Mouse (Mus musculus) lung, postnatal 14 days (tissue): ENCODE data around the gene Ncor2.

ENCODE experiments used
- DNase-seq: peaks from one replicate; pipeline ENCODE4 v3.0.0; 2021

Gene Ncor2

GRCm38 (mm10) chr5:125143114-125143872 is 35.7 kb downstream of the Ncor2 start:
- DNase-seq: no peak

GRCm38 (mm10) chr5:125141916-125142315 is 37.1 kb downstream of the Ncor2 start:
- no peak for DNase-seq

DNA sequence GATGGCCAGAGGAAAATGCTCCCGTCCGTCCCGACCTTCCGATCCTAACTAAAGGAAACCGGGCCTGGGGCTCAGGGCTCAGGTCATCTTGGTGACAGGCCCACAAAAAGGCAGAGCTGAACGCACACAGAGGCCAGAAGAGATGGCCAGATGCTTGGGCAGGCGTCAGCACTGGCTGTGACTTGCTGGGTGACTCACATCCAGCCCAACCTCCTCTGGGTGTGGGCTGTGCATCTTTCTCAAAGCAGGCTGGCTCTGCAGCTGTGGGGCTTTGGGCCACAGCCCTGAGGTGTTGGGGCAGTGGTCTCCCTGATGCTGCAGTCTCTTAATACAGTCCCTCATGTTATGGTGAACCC is 37.5 kb downstream of the Ncor2 start:
- DNase-seq: no peak

DNA sequence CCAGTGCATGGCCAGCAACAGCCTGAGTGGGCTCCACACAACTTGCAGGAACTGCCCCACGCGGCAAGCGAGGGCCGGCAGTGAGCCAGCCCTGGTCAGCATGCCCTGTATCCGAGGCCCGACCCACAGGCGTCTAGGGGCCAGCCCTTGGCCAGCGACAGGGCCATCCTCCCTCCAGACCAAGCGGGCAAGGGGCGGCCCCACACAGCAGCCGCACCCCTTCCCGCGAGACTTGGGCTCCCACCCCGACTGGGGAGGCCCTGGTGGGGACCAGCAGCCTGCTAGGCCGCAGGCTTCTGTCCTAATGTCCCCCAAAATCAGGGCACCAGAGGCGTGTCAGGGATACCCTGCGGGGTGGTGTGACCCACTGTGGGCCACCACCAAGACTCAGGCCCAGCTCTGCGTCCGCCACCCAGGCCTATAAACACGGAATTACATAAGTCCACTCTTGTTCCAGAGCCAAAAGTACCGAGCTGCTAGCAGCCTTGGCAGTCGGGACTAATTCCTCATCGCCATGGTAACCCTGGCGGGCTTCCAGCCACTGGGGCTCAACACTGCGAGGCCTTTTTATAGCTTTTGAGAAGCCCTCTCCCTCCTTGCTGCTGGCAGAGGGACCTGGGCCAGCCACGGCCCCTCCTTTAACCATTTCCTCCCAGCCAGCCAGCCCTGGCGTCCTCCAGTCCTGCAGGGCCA is 38.0 kb downstream of the Ncor2 start:
- peak; percentile 100 for DNase-seq

GRCm38 (mm10) chr5:125140151-125140699 is 38.8 kb downstream of the Ncor2 start:
- DNase-seq: peak; percentile 90

DNA sequence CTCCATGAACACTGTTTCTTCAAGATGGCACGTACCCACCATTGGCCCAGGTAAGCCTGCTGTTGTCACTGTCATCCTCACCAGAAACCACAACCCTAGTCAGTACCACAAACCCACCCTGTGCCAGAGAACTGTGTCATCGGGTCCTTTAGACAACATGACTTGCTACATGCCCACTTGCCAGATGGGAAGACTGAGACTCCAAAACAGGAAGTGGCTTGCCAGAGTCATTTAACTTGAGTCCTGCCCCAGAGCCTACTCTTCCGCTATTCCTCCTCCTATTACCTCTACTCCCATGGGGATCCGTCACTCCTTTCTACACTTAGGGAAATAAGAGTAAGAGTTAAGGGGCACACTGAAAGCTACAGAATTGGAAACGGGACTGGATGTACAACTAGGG is 39.4 kb downstream of the Ncor2 start:
- no peak for DNase-seq

- DNase-seq: no peak
Measured at GRCm38 (mm10) chr5:125138841-125139430, 40.1 kb downstream of the Ncor2 start.

- no peak for DNase-seq
Measured at GRCm38 (mm10) chr5:125137672-125138285, 41.2 kb downstream of the Ncor2 start.

DNA sequence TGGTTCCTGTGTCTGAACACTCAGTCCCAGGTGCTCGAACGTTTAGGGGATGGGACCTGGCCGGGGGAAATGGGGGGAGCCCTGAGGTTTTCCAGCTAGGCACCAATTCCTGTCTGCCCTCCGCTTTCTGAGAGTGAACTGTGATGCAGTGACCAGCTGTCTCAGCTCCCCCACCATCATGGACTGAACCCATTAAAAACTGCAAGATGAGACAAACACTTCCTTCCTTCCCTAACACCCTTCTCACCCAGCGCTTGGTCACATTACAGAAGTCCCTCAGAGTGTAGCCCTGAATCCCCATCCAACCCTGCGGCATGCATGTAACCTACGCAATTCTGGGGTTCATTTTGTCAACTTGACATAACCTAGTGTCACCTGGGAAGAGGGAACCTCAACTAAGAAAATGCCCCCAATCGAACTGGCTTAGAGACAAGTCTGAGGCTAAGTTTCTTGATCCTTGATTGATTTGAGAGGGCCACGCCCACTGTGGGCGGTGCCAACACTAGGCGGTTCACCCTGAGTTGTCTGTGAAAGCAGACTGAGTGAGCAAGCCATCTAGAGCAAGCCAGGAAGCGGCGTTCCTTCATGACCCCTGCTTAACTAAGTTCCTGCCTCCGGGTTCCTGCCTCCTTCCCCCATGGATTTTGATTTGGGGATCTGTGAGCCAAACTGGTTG is 41.9 kb downstream of the Ncor2 start:
- peak; percentile 42 for DNase-seq

- no peak for DNase-seq
Measured at GRCm38 (mm10) chr5:125136296-125136995, 42.6 kb downstream of the Ncor2 start.

GRCm38 (mm10) chr5:125134795-125135468 is 44.1 kb downstream of the Ncor2 start:
- DNase-seq: peak; percentile 73

GRCm38 (mm10) chr5:125134391-125134790 is 44.6 kb downstream of the Ncor2 start:
- DNase-seq: peak; percentile 72

GRCm38 (mm10) chr5:125133651-125134050 is 45.4 kb downstream of the Ncor2 start:
- DNase-seq: no peak

GRCm38 (mm10) chr5:125132566-125133260 is 46.3 kb downstream of the Ncor2 start:
- DNase-seq: no peak

GRCm38 (mm10) chr5:125132069-125132468 is 47.0 kb downstream of the Ncor2 start:
- DNase-seq: no peak

DNA sequence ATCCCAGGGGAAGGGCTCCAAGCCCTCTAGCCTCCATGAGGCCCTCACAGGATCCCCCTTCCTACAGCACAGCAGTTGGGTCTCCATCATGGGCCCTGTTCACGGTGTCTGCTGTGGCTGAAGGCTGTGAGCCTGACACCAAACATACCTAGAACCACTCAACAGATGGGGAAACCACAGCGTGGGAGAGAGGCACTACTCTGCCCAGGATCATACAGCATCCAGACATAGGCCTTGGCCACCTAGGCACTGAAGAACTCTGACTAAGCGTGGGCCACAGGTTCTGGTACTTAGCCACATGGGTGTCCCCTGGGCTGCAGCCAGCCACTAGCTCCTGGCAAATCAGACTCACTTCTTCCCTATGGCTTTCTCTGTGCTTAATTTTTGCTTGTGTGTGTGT is 48.6 kb downstream of the Ncor2 start:
- DNase-seq: no peak

DNA sequence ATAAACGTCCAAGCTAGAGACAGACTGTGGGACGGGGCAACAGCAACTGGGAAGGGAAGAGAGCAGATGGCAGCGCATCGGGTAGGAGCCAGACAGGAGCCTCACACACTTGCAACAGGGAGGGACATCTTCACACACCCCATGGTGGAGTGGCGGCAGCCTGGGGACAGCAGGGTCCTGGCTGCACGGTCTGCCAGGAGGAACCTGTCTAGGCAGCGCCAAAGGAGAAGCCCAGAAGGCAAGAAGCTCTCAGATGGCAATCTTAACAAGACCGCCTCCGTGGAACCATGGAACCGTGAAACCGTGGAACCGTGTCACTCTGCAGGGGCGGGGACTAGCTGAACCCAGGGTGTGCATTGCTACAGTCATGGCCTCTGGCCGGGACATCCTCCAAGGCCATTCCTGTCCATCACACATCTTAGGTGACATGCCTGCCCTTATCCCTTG is 50.1 kb downstream of the Ncor2 start:
- no peak for DNase-seq

GRCm38 (mm10) chr5:125127920-125128319 is 51.1 kb downstream of the Ncor2 start:
- no peak for DNase-seq

GRCm38 (mm10) chr5:125127426-125127825 is 51.6 kb downstream of the Ncor2 start:
- DNase-seq: no peak

- DNase-seq: no peak
Measured at GRCm38 (mm10) chr5:125125966-125126464, 53.0 kb downstream of the Ncor2 start.

DNA sequence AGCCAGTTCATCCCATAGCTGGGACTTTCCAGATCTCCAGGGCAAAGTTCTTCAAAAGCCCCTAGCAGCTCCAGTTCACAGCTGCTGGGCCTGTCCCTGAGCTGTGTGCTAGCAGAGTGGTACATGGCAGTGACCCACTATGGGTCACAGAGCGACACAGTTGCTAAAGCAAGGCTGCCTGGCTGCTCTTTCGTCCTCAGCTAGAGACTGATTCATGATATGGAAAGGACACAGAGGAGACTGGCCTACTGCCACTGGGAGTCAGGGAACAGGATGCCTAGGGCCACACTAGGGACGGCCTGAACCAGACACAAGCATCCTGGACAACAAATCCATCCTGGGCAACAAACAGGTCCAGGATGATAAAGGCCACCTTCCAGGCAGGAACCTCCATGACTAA is 53.8 kb downstream of the Ncor2 start:
- DNase-seq: no peak
